Mouse (Mus musculus): ENCODE measurements around the gene Tll2. TPM values are rescaled to one million over a fixed set of nuclear protein-coding genes. Genes with fewer than 3 reads are reported as not detected.

Gene Tll2
- polyA plus RNA-seq, 1 experiment from 2014 or later, result 0.05 TPM

GRCm38 (mm10) chr19:41197606-41198005, 9.0 kb downstream of the Tll2 start:
- H3K27me3 ChIP-seq (replicated peaks), result peaks cover 34% of the 10 kb centered on the region; the same call in 1 of the 2 replicates
- ATAC-seq (ENCODE audit: extremely low read depth, insufficient number of reproducible peaks, low FRiP score, low TSS enrichment), result no peak
- no peak overlapping the region for H3K4me3 ChIP-seq
- no peak overlapping the region for H3K27ac ChIP-seq (replicated peaks)
- H3K4me2 ChIP-seq, result no peak overlapping the region
- whole genome bisulfite sequencing, result 68% methylated on average over 12 of the region's 12 CpGs
- no peaks in the 10 kb centered on the region for H3K36me3 ChIP-seq
- no peaks in the 10 kb centered on the region for H3K4me1 ChIP-seq
- no peak overlapping the region for H3K9ac ChIP-seq
- no peaks in the 10 kb centered on the region for H3K9me3 ChIP-seq

GRCm38 (mm10) chr19:41193379-41193778, 13.3 kb downstream of the Tll2 start:
- Histone ChIP-seq H3K36me3 (no peaks in the 10 kb centered on the region), H3K9ac (no peak overlapping the region), H3K4me2 (no peak overlapping the region), H3K4me3 (no peak overlapping the region), H3K4me1 (no peaks in the 10 kb centered on the region), H3K9me3 (no peaks in the 10 kb centered on the region), H3K27me3 (replicated peaks) (0 out of 2 replicates have a peak, but pooled peaks cover 12% of the 10 kb centered on the region), H3K27ac (replicated peaks) (no peak overlapping the region)
- no peak for ATAC-seq (ENCODE audit: extremely low read depth, insufficient number of reproducible peaks, low FRiP score, low TSS enrichment)
- WGBS, result 83% methylated on average over 1 of the region's 1 CpGs

- Histone ChIP-seq H3K27me3 (replicated peaks) (0 out of 2 replicates have a peak, but pooled peaks cover 12% of the 10 kb centered on the region), H3K9ac (no peak overlapping the region), H3K27ac (replicated peaks) (no peak overlapping the region), H3K36me3 (no peaks in the 10 kb centered on the region), H3K4me2 (no peak overlapping the region), H3K4me3 (no peak overlapping the region), H3K4me1 (no peaks in the 10 kb centered on the region), H3K9me3 (no peaks in the 10 kb centered on the region)
- 71% methylated on average over 4 of the region's 4 CpGs for WGBS
- no peak for ATAC-seq (ENCODE audit: extremely low read depth, insufficient number of reproducible peaks, low FRiP score, low TSS enrichment)
These were observed 13.7 kb downstream of the Tll2 start for GRCm38 (mm10) chr19:41192953-41193352.

GRCm38 (mm10) chr19:41191724-41192123, 14.9 kb downstream of the Tll2 start:
- Histone ChIP-seq H3K4me2 (no peak overlapping the region), H3K4me3 (no peak overlapping the region), H3K27ac (replicated peaks) (no peak overlapping the region), H3K9me3 (no peaks in the 10 kb centered on the region), H3K9ac (no peak overlapping the region), H3K36me3 (no peaks in the 10 kb centered on the region), H3K27me3 (replicated peaks) (0 out of 2 replicates have a peak, but pooled peaks cover 12% of the 10 kb centered on the region), H3K4me1 (no peaks in the 10 kb centered on the region)
- 75% methylated on average over 9 of the region's 9 CpGs for WGBS
- no peak for ATAC-seq (ENCODE audit: extremely low read depth, insufficient number of reproducible peaks, low FRiP score, low TSS enrichment)

- no peaks in the 10 kb centered on the region for H3K4me1 ChIP-seq
- H3K27me3 ChIP-seq (replicated peaks), result 0 out of 2 replicates have a peak, but pooled peaks cover 12% of the 10 kb centered on the region
- H3K9me3 ChIP-seq, result no peaks in the 10 kb centered on the region
- H3K27ac ChIP-seq (replicated peaks), result no peak overlapping the region
- WGBS, result 68% methylated on average over 6 of the region's 6 CpGs
- ATAC-seq (ENCODE audit: extremely low read depth, insufficient number of reproducible peaks, low FRiP score, low TSS enrichment), result no peak
- no peak overlapping the region for H3K4me3 ChIP-seq
- H3K4me2 ChIP-seq, result no peak overlapping the region
- H3K9ac ChIP-seq, result no peak overlapping the region
- no peaks in the 10 kb centered on the region for H3K36me3 ChIP-seq
These were observed 15.7 kb downstream of the Tll2 start for GRCm38 (mm10) chr19:41190876-41191434.

- Histone ChIP-seq H3K9ac (no peak overlapping the region), H3K27me3 (replicated peaks) (peaks cover 3% of the 10 kb centered on the region), H3K4me1 (no peaks in the 10 kb centered on the region), H3K4me2 (no peak overlapping the region), H3K9me3 (no peaks in the 10 kb centered on the region), H3K27ac (replicated peaks) (no peak overlapping the region), H3K36me3 (no peaks in the 10 kb centered on the region), H3K4me3 (no peak overlapping the region)
- 25% methylated on average over 6 of the region's 6 CpGs for WGBS
- ATAC-seq (ENCODE audit: extremely low read depth, insufficient number of reproducible peaks, low FRiP score, low TSS enrichment), result no peak
These were observed 29.3 kb downstream of the Tll2 start for GRCm38 (mm10) chr19:41177331-41177730.

- Histone ChIP-seq H3K4me2 (no peak overlapping the region), H3K9ac (no peak overlapping the region), H3K4me3 (no peak overlapping the region), H3K36me3 (no peaks in the 10 kb centered on the region), H3K27me3 (replicated peaks) (peaks cover 3% of the 10 kb centered on the region), H3K4me1 (no peaks in the 10 kb centered on the region), H3K27ac (replicated peaks) (no peak overlapping the region), H3K9me3 (no peaks in the 10 kb centered on the region)
- no peak for ATAC-seq (ENCODE audit: extremely low read depth, insufficient number of reproducible peaks, low FRiP score, low TSS enrichment)
- 74% methylated on average over 2 of the region's 2 CpGs for WGBS
These were observed 29.8 kb downstream of the Tll2 start for GRCm38 (mm10) chr19:41176881-41177280.

GRCm38 (mm10) chr19:41165914-41166235, 40.8 kb downstream of the Tll2 start:
- WGBS, result 80% methylated on average over 5 of the region's 5 CpGs

GRCm38 (mm10) chr19:41165144-41165913, 41.3 kb downstream of the Tll2 start:
- H3K4me2 ChIP-seq, result no peak overlapping the region
- no peak for ATAC-seq (ENCODE audit: extremely low read depth, insufficient number of reproducible peaks, low FRiP score, low TSS enrichment)
- H3K4me1 ChIP-seq, result peaks cover 3% of the 10 kb centered on the region; the same call in 1 of the 2 replicates
- no peaks in the 10 kb centered on the region; the same call in 1 of the 2 replicates for H3K27me3 ChIP-seq (replicated peaks)
- H3K4me3 ChIP-seq, result no peak overlapping the region
- H3K9me3 ChIP-seq, result no peaks in the 10 kb centered on the region
- H3K27ac ChIP-seq (replicated peaks), result no peak overlapping the region
- no peaks in the 10 kb centered on the region for H3K36me3 ChIP-seq
- 75% methylated on average over 14 of the region's 14 CpGs for WGBS
- no peak overlapping the region for H3K9ac ChIP-seq

More at GRCm38 (mm10) chr19:41165914-41166235, 40.8 kb downstream of the Tll2 start:
- H3K9ac ChIP-seq, result no peak overlapping the region
- no peaks in the 10 kb centered on the region; the same call in 1 of the 2 replicates for H3K27me3 ChIP-seq (replicated peaks)
- H3K4me1 ChIP-seq, result no peaks in the 10 kb centered on the region
- no peak for ATAC-seq (ENCODE audit: extremely low read depth, insufficient number of reproducible peaks, low FRiP score, low TSS enrichment)
- no peaks in the 10 kb centered on the region for H3K36me3 ChIP-seq
- H3K4me2 ChIP-seq, result no peak overlapping the region
- no peak overlapping the region for H3K27ac ChIP-seq (replicated peaks)
- no peak overlapping the region for H3K4me3 ChIP-seq
- no peaks in the 10 kb centered on the region for H3K9me3 ChIP-seq

GRCm38 (mm10) chr19:41164447-41165095, 42.1 kb downstream of the Tll2 start:
- Histone ChIP-seq H3K27me3 (replicated peaks) (no peaks in the 10 kb centered on the region; the same call in 1 of the 2 replicates), H3K4me1 (peaks cover 6% of the 10 kb centered on the region; the same call in 1 of the 2 replicates), H3K9ac (no peak overlapping the region), H3K9me3 (no peaks in the 10 kb centered on the region), H3K4me3 (no peak overlapping the region), H3K27ac (replicated peaks) (no peak overlapping the region), H3K36me3 (no peaks in the 10 kb centered on the region), H3K4me2 (no peak overlapping the region)
- no peak for ATAC-seq (ENCODE audit: extremely low read depth, insufficient number of reproducible peaks, low FRiP score, low TSS enrichment)
- 75% methylated on average over 10 of the region's 10 CpGs for WGBS

- Histone ChIP-seq H3K4me2 (no peak overlapping the region), H3K9me3 (no peaks in the 10 kb centered on the region), H3K9ac (no peak overlapping the region), H3K27me3 (replicated peaks) (no peaks in the 10 kb centered on the region; the same call in 1 of the 2 replicates), H3K27ac (replicated peaks) (no peak overlapping the region), H3K4me1 (peaks cover 6% of the 10 kb centered on the region; the same call in 1 of the 2 replicates), H3K4me3 (no peak overlapping the region), H3K36me3 (no peaks in the 10 kb centered on the region)
- WGBS, result 41% methylated on average over 14 of the region's 14 CpGs
- ATAC-seq (ENCODE audit: extremely low read depth, insufficient number of reproducible peaks, low FRiP score, low TSS enrichment), result no peak
These were observed 46.2 kb downstream of the Tll2 start for GRCm38 (mm10) chr19:41160388-41160787.

Measured in heart, embryonic 13.5 days (tissue).